Mouse (Mus musculus) ES-Bruce4 (cell line): ENCODE results near the gene Kdf1.

Source experiments
- CTCF ChIP-seq: IDR thresholded peaks from one replicate; pipeline ENCODE4 v1.8.1; 2011; ENCODE audit warnings: low read depth, low read length
- EP300 ChIP-seq: IDR thresholded peaks from 2 replicates; pipeline ENCODE4 v1.6.1; 2011; ENCODE audit warnings: low read depth, low read length; ENCODE audit not compliant: insufficient read depth
- POLR2A ChIP-seq: IDR thresholded peaks from one replicate; pipeline ENCODE4 v1.8.1; 2011; ENCODE audit warnings: low read length; ENCODE audit not compliant: insufficient read depth

- no peak for TF ChIP-seq CTCF
- peak; percentile 73 for TF ChIP-seq POLR2A
- TF ChIP-seq EP300: no peak
These were observed 55.5 kb downstream of the Kdf1 start, which contains the start of gene Gpatch3 for GRCm38 (mm10) chr4:133574070-133574842.
